Mouse (Mus musculus) heart, postnatal 25 days (tissue): Measurements from ENCODE around the gene Panx2. TPM values are rescaled to one million over a fixed set of nuclear protein-coding genes. Genes with fewer than 3 reads are reported as not detected.

Source experiments
- DNase-seq: peaks from one replicate; pipeline ENCODE4 v3.0.0; 2022; ENCODE audit warnings: low spot score
- intact Hi-C: fragments of 180-260 bp; cut with DNase I; formaldehyde crosslinking; loops from one replicate; pipeline ENCODE4 v1.15.1; 2025
- total RNA-seq, 2 experiments: library from RNA; stranded (reverse); gene quantifications; 2 replicates each; pipeline ENCODE4 v1.2.3; 2021

Gene Panx2
- 1 to 10 TPM; 1.4 to 1.6 TPM for total RNA-seq

GRCm38 (mm10) chr15:89059161-89059931, at the start of gene Panx2:
Gene Panx2 (plus strand): TSS chr15:89059734.
- no peak for DNase-seq
- intact Hi-C loops = no loop called here

- intact Hi-C loops = no loop called here
- no peak for DNase-seq
Measured at GRCm38 (mm10) chr15:89016722-89017121, 42.8 kb upstream of the Panx2 start.

GRCm38 (mm10) chr15:89020085-89020484, 39.4 kb upstream of the Panx2 start:
- no peak for DNase-seq
- intact Hi-C loops = no loop called here

GRCm38 (mm10) chr15:89020492-89020891, 39.0 kb upstream of the Panx2 start:
- intact Hi-C loops = no loop called here
- no peak for DNase-seq

DNA sequence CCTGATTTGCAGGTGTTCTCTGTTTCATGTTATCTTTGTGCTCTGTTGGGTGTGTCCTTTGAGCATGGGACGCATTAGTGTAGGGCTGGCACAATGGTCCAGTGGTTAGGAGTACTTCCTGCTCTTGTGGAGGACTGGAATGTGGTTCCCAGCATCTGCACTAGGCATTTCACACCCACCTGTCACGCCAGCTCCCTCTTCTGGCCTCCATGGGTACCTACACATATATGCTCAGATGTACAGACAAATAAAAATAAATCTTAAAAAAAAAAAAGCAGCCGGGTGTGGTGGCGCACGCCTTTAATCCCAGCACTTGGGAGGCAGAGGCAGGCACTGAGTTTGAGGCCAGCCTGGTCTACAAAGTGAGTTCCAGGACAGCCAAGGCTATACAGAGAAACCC, 15.2 kb upstream of the Panx2 start:
- intact Hi-C loops = no loop called here

DNA sequence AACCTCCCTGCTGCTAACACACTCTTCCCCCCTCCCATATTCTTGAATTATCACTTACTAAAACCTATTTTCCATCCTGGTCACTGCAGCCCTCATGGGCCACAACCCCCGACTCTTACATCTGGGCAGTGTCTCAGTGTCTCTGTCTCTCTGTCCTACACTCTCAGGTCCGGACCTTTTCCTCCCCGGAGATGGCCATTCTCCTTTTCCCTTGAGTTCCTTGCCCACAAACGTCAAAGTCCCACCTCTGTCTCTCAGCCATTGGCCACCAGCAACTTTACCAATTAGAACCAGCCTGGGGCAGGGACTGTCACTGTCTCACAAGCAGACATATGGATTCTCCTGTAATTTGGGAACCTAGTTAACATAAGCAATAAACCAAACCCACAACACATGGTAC, 13.2 kb upstream of the Panx2 start:
- no peak for DNase-seq
- intact Hi-C loops = no loop called here

More for the DNA sequence above, 15.2 kb upstream of the Panx2 start:
- no peak for DNase-seq

- intact Hi-C loops = no loop called here
- no peak for DNase-seq
Measured at GRCm38 (mm10) chr15:89054666-89055065, 4.9 kb upstream of the Panx2 start.

- DNase-seq = no peak
- intact Hi-C loops = no loop called here
Measured at GRCm38 (mm10) chr15:89058736-89059135, 798 bp upstream of the Panx2 start.

GRCm38 (mm10) chr15:89060032-89060681, 623 bp downstream of the Panx2 start:
- no peak for DNase-seq
- intact Hi-C loops = no loop called here

DNA sequence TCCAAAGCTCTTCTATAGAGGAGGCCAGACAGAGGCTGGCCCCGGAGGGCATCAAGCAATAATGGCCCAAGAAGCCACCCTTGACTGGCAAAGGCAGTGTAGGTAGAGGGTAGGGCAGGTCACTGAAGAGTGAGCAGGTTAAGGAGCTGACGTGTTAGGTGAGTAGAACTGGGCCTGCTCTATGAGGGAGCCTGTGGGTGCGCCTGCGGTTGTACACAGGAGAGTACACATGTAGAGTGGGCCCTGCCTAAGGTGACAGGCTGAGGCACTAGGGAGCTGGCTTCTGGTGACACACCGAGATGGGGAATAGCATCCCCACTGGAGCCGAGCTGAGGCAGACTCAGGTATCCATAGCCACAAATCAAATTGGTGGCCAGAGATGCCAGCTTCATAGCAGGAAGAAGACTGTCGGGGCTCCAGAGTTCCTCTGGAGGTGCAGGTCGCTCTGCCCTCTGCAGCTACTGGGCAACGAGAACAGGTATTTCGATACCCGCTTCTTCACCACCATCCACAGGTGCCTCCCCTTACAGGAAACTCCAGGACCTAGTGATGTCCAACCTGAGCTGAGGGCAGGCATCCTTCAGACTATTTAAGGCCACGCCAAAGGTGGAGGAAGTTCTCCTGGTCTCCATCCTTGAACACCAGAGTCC, 1.4 kb downstream of the Panx2 start:
- no peak for DNase-seq
- intact Hi-C loops = no loop called here

DNA sequence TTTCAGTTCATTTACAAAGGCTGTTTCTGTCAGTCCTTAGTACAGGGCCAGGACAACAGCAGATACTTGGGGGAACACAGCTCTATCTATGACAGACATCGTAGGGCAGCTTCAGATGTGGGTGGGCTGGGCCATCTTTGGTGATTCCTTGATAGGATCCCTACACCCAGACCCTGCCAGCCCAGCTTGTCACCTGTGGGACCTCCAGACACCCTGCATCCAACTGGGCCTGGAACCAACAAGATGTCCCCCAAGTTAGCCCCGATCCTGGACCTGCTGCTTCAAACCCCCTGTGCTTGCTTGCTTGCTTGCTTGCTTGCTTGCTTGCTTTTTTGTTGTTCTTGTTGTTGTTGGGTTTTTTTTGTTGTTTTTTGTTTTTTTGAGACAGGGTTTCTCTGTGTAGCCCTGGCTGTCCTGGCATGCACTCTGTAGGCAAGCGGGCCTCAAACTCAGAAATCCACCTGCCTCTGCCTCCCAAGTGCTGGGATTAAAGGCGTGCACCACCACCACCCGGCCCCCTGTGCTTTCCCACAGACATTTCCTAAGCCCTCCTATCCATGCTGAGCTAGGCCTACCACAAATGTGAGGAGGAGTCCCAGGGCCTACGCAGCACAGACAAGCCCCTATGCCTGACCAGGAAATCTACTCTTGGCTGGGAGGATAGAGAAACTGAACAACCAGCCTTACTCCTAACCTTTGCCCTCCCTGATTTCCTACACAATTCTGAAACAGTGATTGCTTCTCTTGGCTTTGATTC, 2.4 kb downstream of the Panx2 start:
- intact Hi-C loops = no loop called here

GRCm38 (mm10) chr15:89062518-89062910, 3.0 kb downstream of the Panx2 start:
- intact Hi-C loops = no loop called here
- no peak for DNase-seq

More for the DNA sequence above, 2.4 kb downstream of the Panx2 start:
- DNase-seq = no peak

- intact Hi-C loops = no loop called here
Measured at GRCm38 (mm10) chr15:89063001-89063400, 3.5 kb downstream of the Panx2 start.

GRCm38 (mm10) chr15:89063536-89063935, 4.0 kb downstream of the Panx2 start:
- no peak for DNase-seq
- intact Hi-C loops = no loop called here

More at GRCm38 (mm10) chr15:89063001-89063400, 3.5 kb downstream of the Panx2 start:
- no peak for DNase-seq

GRCm38 (mm10) chr15:89064891-89065290, 5.4 kb downstream of the Panx2 start:
- DNase-seq = no peak
- intact Hi-C loops = no loop called here

DNA sequence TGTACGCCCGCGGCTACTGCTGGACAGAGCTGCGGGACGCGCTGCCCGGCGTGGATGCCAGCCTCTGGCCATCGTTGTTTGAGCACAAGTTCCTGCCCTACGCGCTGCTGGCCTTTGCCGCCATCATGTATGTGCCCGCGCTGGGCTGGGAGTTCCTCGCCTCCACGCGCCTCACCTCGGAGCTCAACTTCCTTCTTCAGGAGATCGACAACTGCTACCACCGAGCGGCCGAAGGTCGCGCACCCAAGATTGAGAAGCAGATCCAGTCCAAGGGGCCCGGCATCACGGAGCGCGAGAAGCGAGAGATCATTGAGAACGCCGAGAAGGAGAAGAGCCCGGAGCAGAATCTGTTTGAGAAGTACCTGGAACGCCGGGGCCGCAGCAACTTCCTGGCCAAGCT, 8.1 kb downstream of the Panx2 start:
- no peak for DNase-seq
- intact Hi-C loops = no loop called here

DNA sequence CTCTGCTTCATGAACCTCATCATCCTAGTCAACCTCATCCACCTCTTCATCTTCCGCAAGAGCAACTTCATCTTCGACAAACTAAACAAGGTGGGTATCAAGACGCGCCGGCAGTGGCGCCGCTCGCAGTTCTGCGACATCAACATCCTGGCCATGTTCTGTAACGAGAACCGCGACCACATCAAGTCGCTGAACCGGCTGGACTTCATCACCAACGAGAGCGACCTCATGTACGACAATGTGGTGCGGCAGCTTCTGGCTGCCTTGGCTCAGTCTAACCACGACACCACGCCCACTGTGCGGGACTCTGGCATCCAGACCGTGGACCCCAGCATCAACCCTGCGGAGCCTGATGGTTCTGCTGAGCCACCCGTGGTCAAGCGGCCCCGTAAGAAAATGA, 8.7 kb downstream of the Panx2 start:
- intact Hi-C loops = no loop called here
- no peak for DNase-seq

GRCm38 (mm10) chr15:89069336-89069840, 9.9 kb downstream of the Panx2 start:
- intact Hi-C loops = no loop called here
- no peak for DNase-seq

- DNase-seq = no peak
- intact Hi-C loops = no loop called here
Measured at GRCm38 (mm10) chr15:89070606-89071005, 11.1 kb downstream of the Panx2 start.

DNA sequence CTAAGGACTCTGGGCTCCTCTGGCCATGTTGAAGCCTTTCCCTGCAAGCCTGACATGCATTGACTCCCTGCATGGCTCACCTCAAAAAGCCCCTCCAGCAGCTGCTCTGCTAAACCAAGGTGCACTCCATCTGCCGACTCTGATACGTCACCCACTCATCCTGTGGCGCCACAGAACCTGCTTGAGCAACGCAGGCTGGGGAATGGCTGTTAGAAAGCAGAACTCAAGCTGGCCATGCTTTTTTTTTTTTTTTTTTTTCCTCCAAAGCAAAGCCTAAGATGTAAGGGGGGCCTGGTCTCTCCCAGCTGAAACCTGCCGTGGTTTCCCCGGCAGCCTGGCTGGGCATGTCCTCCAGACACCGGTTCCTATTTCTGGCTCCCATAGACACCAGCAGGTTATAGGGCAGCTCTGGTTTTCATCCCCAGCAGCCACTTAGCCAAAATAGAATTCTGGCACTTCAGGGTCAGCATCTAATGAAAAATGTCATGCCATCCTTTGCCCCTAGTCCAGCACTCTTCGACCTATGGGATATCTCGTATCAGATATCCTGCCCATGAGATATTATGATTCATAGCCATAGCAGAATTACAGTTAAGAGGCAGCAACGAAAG, 14.6 kb downstream of the Panx2 start:
- intact Hi-C loops = no loop called here
- DNase-seq = no peak
